Mouse (Mus musculus): ENCODE data around the gene Abcc4.

- TF ChIP-seq CTCF (IDR thresholded peaks at IDR 0.05; ENCODE audit: low read depth, low read length), result no peak
- TF ChIP-seq POLR2A (IDR thresholded peaks at IDR 0.05; ENCODE audit: extremely low read depth, insufficient read depth, low read length), result no peak
Measured at GRCm38 (mm10) chr14:118695866-118696265, 10.2 kb downstream of the Abcc4 start.

Measured in liver, adult 2 months (tissue).